Mouse (Mus musculus) MEL (cell line): Measurements from ENCODE around the gene Rprm. TPM values are rescaled to one million over a fixed set of nuclear protein-coding genes. Genes with fewer than 3 reads are reported as not detected.

ENCODE experiments used
- DNase-seq: peaks from one replicate; pipeline ENCODE4 v3.0.0; 2011; ENCODE audit warnings: low read depth, low spot score
- H3K27ac ChIP-seq: 2 replicates; pipeline ENCODE4 v1.5.1; 2012; ENCODE audit warnings: low read depth, mild to moderate bottlenecking, control low read depth, low read length, moderate library complexity; ENCODE audit not compliant: control insufficient read depth
- H3K27me3 ChIP-seq, 2 experiments: fragments of 150-350 bp in 1 of 2; sonication (generic) in 1 of 2; 2 replicates each; pipeline ENCODE4 v1.6.1; 2012; ENCODE audit warnings: low read length in 2 of 2, mild to moderate bottlenecking in 2 of 2, improper control_type of control experiment in 1 of 2, moderate library complexity in 1 of 2; ENCODE audit not compliant: insufficient read depth in 2 of 2, control insufficient read depth in 1 of 2
- H3K36me3 ChIP-seq, 2 experiments: 2 replicates each; pipeline ENCODE4 v1.6.1; 2012 to 2014; ENCODE audit warnings: low read length in 2 of 2, improper control_type of control experiment in 1 of 2, inconsistent platforms in 1 of 2, mild to moderate bottlenecking in 1 of 2; ENCODE audit not compliant: insufficient read depth in 2 of 2, control insufficient read depth in 1 of 2
- H3K4me1 ChIP-seq, 2 experiments: fragments of 150-350 bp in 1 of 2; sonication (generic) in 1 of 2; 2 replicates each; pipeline ENCODE4 v1.6.1; 2012; ENCODE audit warnings: low read length in 2 of 2, improper control_type of control experiment in 1 of 2, mild to moderate bottlenecking in 1 of 2; ENCODE audit not compliant: insufficient read depth in 2 of 2, control insufficient read depth in 1 of 2
- H3K4me3 ChIP-seq, 2 experiments: fragments of 150-350 bp in 1 of 2; sonication (generic) in 1 of 2; 2 replicates each; pipeline ENCODE4 v1.5.1; 2012; ENCODE audit warnings: low read depth in 2 of 2, low read length in 2 of 2, mild to moderate bottlenecking in 2 of 2, moderate library complexity in 2 of 2, control low read depth in 1 of 2, improper control_type of control experiment in 1 of 2; ENCODE audit not compliant: control insufficient read depth in 1 of 2, insufficient read depth in 1 of 2
- H3K79me2 ChIP-seq: 2 replicates; pipeline ENCODE4 v1.6.1; 2012; ENCODE audit warnings: mild to moderate bottlenecking, low read length, moderate library complexity; ENCODE audit not compliant: control insufficient read depth, poor library complexity, insufficient read depth
- H3K9ac ChIP-seq: 2 replicates; pipeline ENCODE4 v1.6.1; 2012; ENCODE audit warnings: low read depth, mild to moderate bottlenecking, control low read depth, low read length, moderate library complexity; ENCODE audit not compliant: control insufficient read depth, poor library complexity, severe bottlenecking
- H3K9me3 ChIP-seq: fragments of 150-350 bp; sonication (generic); replicated peaks from 2 replicates; pipeline ENCODE4 v1.6.1; 2012; ENCODE audit warnings: mild to moderate bottlenecking, low read length, improper control_type of control experiment, moderate library complexity; ENCODE audit not compliant: insufficient read depth
- CHD1 ChIP-seq: IDR thresholded peaks from 2 replicates; pipeline ENCODE4 v1.6.1; 2012; ENCODE audit warnings: low read depth, mild to moderate bottlenecking, inconsistent platforms, low read length, improper control_type of control experiment
- CTCF ChIP-seq, 3 experiments: IDR thresholded peaks in 2 of 3; conservative IDR thresholded peaks in 1 of 3; 2 replicates each; pipeline ENCODE4 v1.5.1; 2011 to 2012; ENCODE audit warnings: low read length in 3 of 3, low read depth in 2 of 3, mild to moderate bottlenecking in 2 of 3, improper control_type of control experiment in 1 of 3, inconsistent platforms in 1 of 3, mixed read lengths in 1 of 3, moderate library complexity in 1 of 3; ENCODE audit not compliant: control insufficient read depth in 1 of 3, insufficient read depth in 1 of 3, poor library complexity in 1 of 3, severe bottlenecking in 1 of 3
- GATA1 ChIP-seq: IDR thresholded peaks from 2 replicates; pipeline ENCODE4 v1.6.1; 2011; ENCODE audit warnings: low read depth, low read length, improper control_type of control experiment
- HCFC1 ChIP-seq: IDR thresholded peaks from 2 replicates; pipeline ENCODE4 v1.6.1; 2012; ENCODE audit warnings: low read depth, mild to moderate bottlenecking, inconsistent platforms, low read length, improper control_type of control experiment, moderate library complexity
- MAX ChIP-seq: IDR thresholded peaks from 2 replicates; pipeline ENCODE4 v1.6.1; 2011; ENCODE audit warnings: low read length, improper control_type of control experiment
- MXI1 ChIP-seq: IDR thresholded peaks from 2 replicates; pipeline ENCODE4 v1.6.1; 2011; ENCODE audit warnings: mild to moderate bottlenecking, low read depth, low read length, improper control_type of control experiment
- POLR2AphosphoS5 ChIP-seq: IDR thresholded peaks from 2 replicates; pipeline ENCODE4 v1.6.1; 2012; ENCODE audit warnings: low read depth, borderline replicate concordance, mild to moderate bottlenecking, inconsistent platforms, low read length, moderate library complexity, mixed read lengths
- RAD21 ChIP-seq: IDR thresholded peaks from 2 replicates; pipeline ENCODE4 v1.6.1; 2011; ENCODE audit warnings: mild to moderate bottlenecking, low read depth, low read length, improper control_type of control experiment
- RCOR1 ChIP-seq: IDR thresholded peaks from 2 replicates; pipeline ENCODE4 v1.6.1; 2012; ENCODE audit warnings: low read depth, mild to moderate bottlenecking, inconsistent platforms, low read length, improper control_type of control experiment
- SMC3 ChIP-seq: IDR thresholded peaks from 2 replicates; pipeline ENCODE4 v1.6.1; 2011; ENCODE audit warnings: low read depth, low read length, improper control_type of control experiment
- TBP ChIP-seq: IDR thresholded peaks from 2 replicates; pipeline ENCODE4 v1.8.0; 2011; ENCODE audit warnings: low read depth, low read length, improper control_type of control experiment
- USF2 ChIP-seq, 2 experiments: IDR thresholded peaks; 2 replicates each; pipeline ENCODE4 v1.6.1; 2011 to 2012; ENCODE audit warnings: improper control_type of control experiment in 2 of 2, low read length in 2 of 2, borderline replicate concordance in 1 of 2, inconsistent platforms in 1 of 2, low read depth in 1 of 2, mild to moderate bottlenecking in 1 of 2; ENCODE audit not compliant: insufficient read depth in 1 of 2
- ZC3H11A ChIP-seq: IDR thresholded peaks from 2 replicates; pipeline ENCODE4 v1.6.1; 2012; ENCODE audit warnings: low read depth, mild to moderate bottlenecking, inconsistent platforms, low read length, improper control_type of control experiment
- ZMIZ1 ChIP-seq: IDR thresholded peaks from 2 replicates; pipeline ENCODE4 v1.6.1; 2012; ENCODE audit warnings: low read depth, mild to moderate bottlenecking, inconsistent platforms, low read length, improper control_type of control experiment, moderate library complexity
- polyA plus RNA-seq, 2 experiments: library from polyadenylated mRNA; stranded (reverse) in 1 of 2; unstranded in 1 of 2; fragments of >175 nt in 1 of 2; fragments of >200 nt in 1 of 2; gene quantifications; 2 replicates each; pipeline versions ENCODE4 v1.2.1 to v1.2.4; 2012; ENCODE audit warnings: low replicate concordance in 2 of 2, low read depth in 1 of 2; ENCODE audit not compliant: insufficient read length in 2 of 2, insufficient read depth in 1 of 2, missing spikeins in 1 of 2
- total RNA-seq: library from RNA; depleted of rRNA; stranded (reverse); fragments of 300-350 nt; gene quantifications from 2 replicates; pipeline ENCODE4 v1.2.3, GENCODE M21; 2012; rRNA removed

Gene Rprm
- total RNA-seq = not detected in 2 replicates
- polyA plus RNA-seq = not detected

- Histone ChIP-seq H3K27me3 (no peaks in the 10 kb centered on the region), H3K4me1 (no peaks in the 10 kb centered on the region), H3K36me3 (no peaks in the 10 kb centered on the region), H3K9ac (no peak within 1 kb of the TSS), H3K4me3 (no peak within 1 kb of the TSS), H3K27ac (no peak within 1 kb of the TSS), H3K79me2 (no peaks in the 10 kb centered on the region), H3K9me3 (no peaks in the 10 kb centered on the region)
- DNase-seq = no peak
- TF ChIP-seq CTCF (IDR thresholded peaks at IDR 0.05 in 2 of 3, conservative IDR thresholded peaks at IDR 0.05 in 1 of 3; ENCODE audit: control insufficient read depth in 1 of 3, insufficient read depth in 1 of 3, low read depth in 2 of 3, low read length in 3 of 3, poor library complexity in 1 of 3, severe bottlenecking in 1 of 3) (peak in 1 of 3 experiments; percentile 23; a peak in 1 of 6 replicates), POLR2AphosphoS5 (no peak)
Observed at GRCm38 (mm10) chr2:54085430-54086087, at the start of gene Rprm. Gene Rprm (minus strand): TSS chr2:54085552.

- Histone ChIP-seq H3K9ac (no peak overlapping the region), H3K4me3 (no peak overlapping the region), H3K36me3 (no peaks in the 10 kb centered on the region), H3K4me1 (no peaks in the 10 kb centered on the region), H3K27ac (no peak overlapping the region), H3K9me3 (no peaks in the 10 kb centered on the region), H3K27me3 (no peaks in the 10 kb centered on the region), H3K79me2 (no peaks in the 10 kb centered on the region)
- no peak for TF ChIP-seq RCOR1
- TF ChIP-seq RAD21 = no peak
- no peak for TF ChIP-seq MAX
- no peak for TF ChIP-seq MXI1
- TF ChIP-seq CHD1 = no peak
- no peak for TF ChIP-seq HCFC1
- no peak for TF ChIP-seq ZMIZ1
- DNase-seq = no peak
Observed at GRCm38 (mm10) chr2:54119305-54119704, 34.0 kb upstream of the Rprm start.

DNA sequence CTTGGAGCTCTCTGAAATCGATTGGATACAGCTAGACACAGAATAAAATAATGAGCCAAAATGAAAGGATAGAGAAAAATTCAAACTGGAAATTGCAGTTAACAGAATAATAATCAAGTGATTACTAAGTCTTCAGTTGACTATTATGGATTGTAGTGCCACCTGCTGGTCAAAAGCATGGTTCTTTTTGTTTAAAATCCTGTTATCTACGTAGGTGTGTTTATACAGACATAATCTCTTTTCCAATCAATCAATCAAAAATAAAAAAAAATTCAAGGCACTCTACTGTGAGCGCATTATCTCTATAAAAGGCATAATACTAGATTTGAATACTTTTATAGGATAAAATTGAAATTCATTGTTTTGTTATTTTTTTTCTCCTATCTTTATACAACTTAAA lies 33.5 kb upstream of the Rprm start:
- H3K36me3 ChIP-seq = no peaks in the 10 kb centered on the region
- H3K27me3 ChIP-seq = no peaks in the 10 kb centered on the region
- peak; percentile 48 for DNase-seq
- H3K4me3 ChIP-seq = no peak overlapping the region
- no peaks in the 10 kb centered on the region for H3K9me3 ChIP-seq
- TF ChIP-seq GATA1 (0 out of 2 replicates have a peak, but pooled peaks have one; percentile 11), TBP (no peak), SMC3 (peak; percentile 73), CTCF (IDR thresholded peaks at IDR 0.05 in 2 of 3, conservative IDR thresholded peaks at IDR 0.05 in 1 of 3; ENCODE audit: control insufficient read depth in 1 of 3, insufficient read depth in 1 of 3, low read depth in 2 of 3, low read length in 3 of 3, poor library complexity in 1 of 3, severe bottlenecking in 1 of 3) (peak in 2 of 3 experiments; percentile 9 to 68; a peak in 2 of 6 replicates), CHD1 (no peak), RAD21 (peak; percentile 76), ZC3H11A (peak; percentile 58), USF2 (IDR thresholded peaks at IDR 0.05; ENCODE audit: borderline replicate concordance in 1 of 2, insufficient read depth in 1 of 2, low read depth in 1 of 2, low read length in 2 of 2) (no peak)
- H3K9ac ChIP-seq = no peak overlapping the region
- no peak overlapping the region for H3K27ac ChIP-seq
- no peaks in the 10 kb centered on the region for H3K4me1 ChIP-seq
- H3K79me2 ChIP-seq = no peaks in the 10 kb centered on the region
